Mouse (Mus musculus) kidney, postnatal 25 days (tissue): ENCODE measurements at regions not wholly inside any gene's neighbourhood (a gene's known extent, or its start where the extent isn't known, plus 50 kb on each side); places are given as distances from the start of the nearest gene placed in this dataset.
A peak's percentile ranks its signal among the peaks of the same experiment; 100 is the strongest.

Experiments used
- DNase-seq, 2 experiments: peaks; one replicate each; pipeline ENCODE4 v3.0.0; 2021; ENCODE audit warnings: mixed read lengths in 2 of 2

DNA sequence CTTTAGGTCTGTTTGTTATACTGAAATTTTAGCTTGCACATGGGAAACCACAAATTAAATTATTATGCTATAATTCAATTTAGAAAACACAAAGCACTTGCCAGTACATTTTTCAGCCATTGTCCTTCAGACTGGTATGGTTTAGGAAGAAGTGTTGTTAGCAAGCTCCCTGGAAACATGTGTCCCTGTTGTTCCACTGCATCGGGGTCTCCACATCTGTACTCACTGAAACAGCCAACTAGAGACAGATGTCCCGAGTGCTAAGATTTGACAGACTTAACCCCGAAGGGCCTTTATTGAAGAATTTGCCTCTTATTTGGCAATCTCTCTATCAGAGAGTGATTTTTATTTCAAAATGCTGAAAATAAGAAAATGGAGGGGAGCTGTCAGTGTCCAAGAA, 362.6 kb downstream of the Rfpl4b start:
- no peak for DNase-seq

DNA sequence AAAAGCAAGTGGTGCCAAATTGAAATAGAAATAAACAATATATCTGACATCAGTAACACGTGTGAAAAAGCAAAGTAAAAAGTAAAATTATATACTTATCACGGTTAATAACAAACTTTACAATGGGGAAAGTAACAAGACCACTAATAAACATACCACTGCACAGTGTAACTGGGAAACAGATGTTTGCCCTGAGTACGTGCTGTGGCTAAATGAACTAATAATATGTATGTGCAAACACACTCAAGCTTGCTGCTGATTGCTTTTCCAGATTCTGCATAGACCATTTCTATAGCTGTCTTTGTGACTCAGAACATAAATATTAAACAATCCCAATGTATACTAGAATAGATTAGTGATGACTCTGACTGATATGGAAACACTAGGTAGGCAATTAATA, 363.2 kb downstream of the Rfpl4b start:
- no peak for DNase-seq

- DNase-seq: no peak
These were observed 364.8 kb downstream of the Rfpl4b start for GRCm38 (mm10) chr10:38456786-38457185.

DNA sequence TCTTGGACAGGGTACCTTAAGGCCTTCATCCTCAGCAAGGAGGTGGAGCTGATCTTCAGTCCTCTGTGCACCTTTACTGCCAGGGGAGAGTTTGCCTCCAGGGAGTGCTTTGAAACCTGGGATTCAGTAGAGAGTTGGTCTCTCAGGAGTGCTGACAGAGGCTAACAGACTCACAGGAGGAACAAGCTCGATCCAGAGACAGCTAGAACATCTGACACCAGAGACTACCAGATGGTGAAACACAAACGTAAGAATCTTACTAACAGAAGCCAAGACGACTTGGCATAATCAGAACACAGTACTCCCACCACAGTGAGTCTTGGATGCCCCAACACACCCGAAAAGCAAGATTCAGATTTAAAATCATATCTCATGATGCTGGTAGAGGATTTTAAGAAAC, 372.3 kb downstream of the Rfpl4b start:
- DNase-seq: no peak

DNA sequence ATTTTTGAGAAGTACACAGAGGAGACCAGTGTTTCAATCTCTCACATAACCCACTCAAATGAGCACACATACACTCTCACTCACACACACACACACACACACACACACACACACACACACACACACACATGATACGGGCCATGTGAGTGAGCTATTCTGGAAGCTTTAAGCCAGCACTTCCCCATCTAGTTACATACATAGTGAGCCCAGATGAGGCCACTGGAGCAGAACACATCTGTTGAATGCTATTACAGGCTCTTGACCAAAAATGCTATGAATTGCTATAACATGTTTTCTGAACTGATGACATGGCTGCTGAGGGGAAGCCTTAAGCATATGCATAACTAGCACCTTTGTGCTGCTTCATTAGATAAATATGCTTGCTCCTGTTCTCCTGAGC, 373.9 kb downstream of the Rfpl4b start:
- no peak for DNase-seq

DNA sequence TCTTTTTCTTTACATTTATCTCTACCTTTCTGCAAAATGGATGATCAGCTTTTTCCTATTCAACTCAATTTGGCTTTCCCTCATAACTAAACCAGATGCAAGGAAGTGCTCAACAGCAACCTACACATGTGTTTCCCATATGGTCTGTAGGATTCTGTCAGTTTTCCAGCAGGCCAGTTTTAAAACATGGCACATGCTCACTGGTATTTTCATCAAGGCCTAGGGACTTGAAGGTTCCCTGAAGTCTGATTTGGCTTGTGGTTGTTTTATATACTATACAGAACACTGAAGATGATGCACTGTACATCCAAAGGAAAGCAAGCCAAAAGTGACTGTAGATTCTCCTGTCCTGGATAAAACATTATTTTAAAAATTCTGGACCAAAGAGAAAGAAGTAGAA, 374.3 kb downstream of the Rfpl4b start:
- no peak for DNase-seq

DNA sequence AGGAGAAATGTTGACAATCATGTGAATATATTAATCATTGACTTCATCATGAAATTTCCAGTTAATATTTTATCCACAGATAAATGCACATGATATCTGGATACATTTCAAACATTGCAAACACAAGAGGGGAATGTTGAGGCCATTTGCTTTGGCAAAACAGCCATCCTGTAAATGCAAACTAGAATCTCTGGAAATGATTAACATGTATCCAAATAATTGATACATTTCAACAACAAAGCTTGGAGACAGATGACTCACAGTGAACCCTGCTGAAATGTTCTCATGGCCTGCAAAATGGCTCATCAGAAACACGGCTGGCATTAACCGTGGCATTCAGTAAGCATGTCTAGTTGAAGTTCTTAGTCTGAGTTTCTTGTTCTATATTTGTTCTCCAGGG, 382.3 kb downstream of the Rfpl4b start:
- no peak for DNase-seq

- no peak for DNase-seq
These were observed 384.7 kb downstream of the Rfpl4b start for GRCm38 (mm10) chr10:38436907-38437306.

DNA sequence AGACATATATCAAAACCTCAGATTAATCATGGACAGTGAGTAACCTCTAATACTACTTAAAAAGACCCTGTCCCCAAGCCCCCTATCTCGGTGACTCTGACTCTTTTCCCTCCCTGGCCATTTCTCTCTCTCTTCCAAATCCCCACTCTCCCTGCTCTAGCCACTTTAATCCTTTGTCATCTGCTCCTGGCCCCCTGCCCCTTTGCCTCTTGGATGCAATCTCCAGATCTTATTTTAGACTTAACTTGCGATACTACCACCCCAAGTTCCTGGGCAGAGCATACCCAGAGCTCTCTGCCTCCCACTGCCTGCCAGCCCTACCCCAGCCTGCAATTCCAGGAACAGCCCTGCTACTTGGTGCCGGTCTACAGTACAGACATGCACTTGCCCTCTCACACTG, 400.0 kb downstream of the Rfpl4b start:
- DNase-seq: no peak

- no peak for DNase-seq
These were observed 401.8 kb downstream of the Rfpl4b start for GRCm38 (mm10) chr10:38419771-38420170.

- peak; percentile 7 to 37 for DNase-seq
These were observed 438.4 kb downstream of the Rfpl4b start for GRCm38 (mm10) chr10:38383161-38383560.

GRCm38 (mm10) chr10:38381873-38382296, 439.7 kb downstream of the Rfpl4b start:
- DNase-seq: peak in 1 of 2 experiments; percentile 33

DNA sequence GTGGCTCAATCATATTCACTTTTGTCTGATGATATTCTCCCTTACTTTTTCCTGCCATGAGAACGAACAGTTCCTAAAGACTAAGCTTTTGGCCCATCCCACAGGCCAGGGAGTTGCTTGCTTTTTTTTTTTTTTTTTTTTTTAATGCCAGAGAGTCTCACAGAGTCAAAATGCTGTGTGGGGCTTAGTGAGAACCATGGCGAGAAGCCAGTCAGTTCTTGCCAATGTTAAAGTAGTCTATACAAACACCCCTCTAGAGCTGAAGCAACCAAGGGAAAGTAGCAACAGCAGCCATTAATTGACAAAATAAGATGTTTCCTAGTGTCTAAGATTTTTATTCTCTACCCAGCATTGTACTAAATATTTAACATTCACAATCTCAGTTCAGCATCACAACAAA, 441.2 kb downstream of the Rfpl4b start:
- DNase-seq: no peak

DNA sequence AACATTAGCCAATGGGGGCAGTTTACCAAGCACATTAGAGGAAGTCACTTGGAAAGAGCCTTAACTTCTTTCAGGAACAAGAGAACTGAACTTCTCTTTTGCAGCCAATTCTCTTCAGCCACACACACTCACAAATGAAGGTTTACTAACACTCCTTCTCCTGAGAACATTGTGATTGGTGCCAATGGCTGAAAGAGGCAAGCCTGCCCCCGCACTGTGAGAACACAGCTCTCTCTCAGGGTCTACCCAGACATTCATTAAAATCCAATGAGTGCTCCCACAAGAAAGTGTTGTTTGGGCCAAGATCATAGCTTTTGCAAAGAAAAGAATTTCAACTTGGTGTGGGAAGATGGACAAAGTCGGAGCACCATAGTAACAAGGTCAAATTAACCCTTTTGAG, 454.8 kb downstream of the Rfpl4b start:
- no peak for DNase-seq

DNA sequence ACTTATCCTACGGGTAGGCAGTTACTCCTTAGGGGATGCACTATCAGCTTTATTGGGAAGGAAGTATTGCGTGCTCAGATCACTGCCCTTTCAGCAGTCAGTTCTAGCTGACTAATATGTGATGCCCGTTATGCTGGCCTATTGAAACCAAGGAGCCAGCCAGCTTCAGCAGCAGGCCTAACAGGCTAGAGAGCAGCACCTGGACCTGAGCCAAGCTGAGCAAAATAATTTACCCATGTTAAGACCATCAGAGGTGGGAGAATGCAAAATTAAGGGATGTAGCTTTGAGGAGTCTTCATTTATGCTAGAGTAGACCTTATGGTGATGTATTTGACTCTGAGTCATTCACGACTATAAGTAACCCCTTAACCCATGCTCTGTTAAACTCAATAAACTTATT, 456.7 kb downstream of the Rfpl4b start:
- no peak for DNase-seq

DNA sequence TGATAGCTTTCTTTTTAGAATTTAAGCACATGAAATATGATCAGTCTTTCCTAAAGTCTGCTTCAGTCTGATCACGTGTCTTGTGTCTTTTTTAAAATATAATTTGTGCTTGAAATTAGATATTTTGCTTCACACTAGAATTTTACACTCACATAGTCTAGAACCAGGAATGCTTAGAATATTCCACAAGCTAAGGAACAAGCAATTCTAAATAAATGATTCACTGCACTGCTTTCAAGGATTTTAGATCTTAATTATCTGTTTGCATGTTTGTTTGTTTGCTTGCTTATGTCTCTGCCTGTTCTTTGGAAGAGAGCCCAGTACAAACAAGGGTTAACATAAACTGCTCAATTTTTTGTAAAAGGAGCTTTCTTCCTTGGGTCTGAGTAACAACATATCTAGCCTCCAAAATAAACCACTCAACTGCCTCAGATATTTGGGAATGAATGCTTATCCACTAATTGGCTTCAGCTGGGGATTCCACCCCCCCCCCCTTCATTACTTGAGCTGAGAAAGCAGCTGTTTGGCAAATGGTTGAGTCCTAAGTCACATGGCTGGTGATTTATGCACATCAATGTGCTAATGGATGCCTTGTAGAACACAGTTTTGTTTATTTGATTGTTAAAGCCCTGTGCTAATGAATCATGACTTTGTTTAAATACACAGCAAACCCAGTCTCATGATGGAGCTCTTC, 463.9 kb downstream of the Rfpl4b start:
- DNase-seq: no peak

GRCm38 (mm10) chr10:38353973-38354372, 467.6 kb downstream of the Rfpl4b start:
- no peak for DNase-seq

- DNase-seq: no peak
These were observed 468.1 kb downstream of the Rfpl4b start for GRCm38 (mm10) chr10:38353526-38353925.

GRCm38 (mm10) chr10:38347029-38347428, 474.6 kb downstream of the Rfpl4b start:
- peak; percentile 53 to 75 for DNase-seq

DNA sequence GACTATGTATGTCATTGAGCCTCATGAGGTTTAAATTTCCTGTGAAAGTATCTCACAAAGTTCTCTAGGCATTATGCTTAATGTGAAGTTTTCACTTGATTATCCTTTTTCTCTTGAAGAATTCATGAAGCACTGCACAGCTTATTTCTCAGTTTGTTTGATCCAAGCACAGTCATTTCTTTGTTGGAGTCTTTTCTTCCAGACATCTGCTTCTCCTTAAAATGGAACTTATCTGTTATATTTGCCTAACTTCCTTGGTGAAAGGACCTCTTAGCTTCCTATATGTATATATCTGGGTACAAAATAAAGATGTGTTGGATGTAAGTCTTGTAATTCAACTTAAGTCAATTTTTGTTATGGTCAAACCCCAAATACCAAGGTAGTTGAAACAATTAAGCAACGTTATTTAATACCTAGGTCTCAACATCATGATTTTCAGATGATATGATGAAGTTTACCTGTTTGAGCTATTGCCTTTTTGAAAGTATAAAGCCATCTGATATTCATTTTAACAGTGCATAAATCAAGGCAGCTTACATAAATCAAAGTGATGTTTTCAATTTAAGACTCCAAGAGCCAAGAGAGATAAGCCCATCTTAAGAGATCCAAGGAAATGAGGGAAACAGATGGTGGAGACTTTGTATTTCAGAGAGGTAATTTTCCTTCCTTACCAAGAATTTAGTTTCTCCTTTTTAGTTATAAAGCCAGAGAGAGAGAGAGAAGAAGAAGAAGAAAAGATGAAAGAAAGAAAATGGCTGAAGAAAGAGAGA, 481.0 kb downstream of the Rfpl4b start:
- no peak for DNase-seq

GRCm38 (mm10) chr10:38308716-38309392, 512.7 kb downstream of the Rfpl4b start:
- DNase-seq: peak; percentile 1 to 17

DNA sequence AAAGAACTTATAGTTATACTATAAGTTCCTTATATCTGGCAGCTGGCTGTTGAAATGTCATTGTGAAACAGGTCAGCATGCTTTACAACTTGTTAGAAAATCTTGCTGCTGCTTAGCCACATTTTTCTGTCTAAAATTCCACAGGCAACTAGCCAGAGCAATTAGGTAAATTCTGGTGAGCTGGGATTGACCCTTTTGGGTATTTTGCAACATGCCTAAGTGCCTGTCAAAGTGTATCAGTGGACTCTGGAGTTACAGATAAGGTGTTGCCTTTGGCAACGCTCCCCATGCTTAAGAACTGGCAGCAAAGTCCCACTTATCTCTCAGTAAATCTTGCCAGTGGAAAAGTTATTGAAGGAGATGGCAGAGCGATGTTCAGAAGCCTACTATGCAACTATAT, 525.9 kb downstream of the Rfpl4b start:
- DNase-seq: no peak

- DNase-seq: no peak
These were observed 532.8 kb downstream of the Rfpl4b start for GRCm38 (mm10) chr10:38288689-38289283.
